ENCODE assay signal across 29 mouse cellular contexts in genomic region chr5:86582618-86583017, GRCm38 (mm10). TPM values are rescaled to one million over a fixed set of nuclear protein-coding genes. Genes with fewer than 3 reads are reported as not detected.
DNase-seq lines count a peak whose midpoint lies in the region; ATAC-seq and TF ChIP-seq lines count a peak whose summit lies in the region.
"Had no signal": no experiment of that assay in that cellular context is flagged by ENCODE, and none has a peak within 500 bp of the region (broad histone marks: within the 10 kb centered on the region; RNA-seq: fewer than 3 reads in every experiment).

No protein-coding gene starts in this region.

- DNase-seq in forebrain, postnatal 0 days = no peak
- DNase-seq in midbrain, embryonic 10.5 days (ENCODE audit: low spot score) = no peak
- DNase-seq in midbrain, postnatal 0 days (ENCODE audit: low spot score) = peak; percentile 0
- no peak for DNase-seq in adrenal gland, adult 8-10 months
- DNase-seq: adrenal gland, adult 2 months; adrenal gland, postnatal 25 days; cerebellum, adult 18-20 months; cerebellum, adult 9-10 months; cerebellum, postnatal 14 days; gastrocnemius, postnatal 10 days; gastrocnemius, postnatal 36 days; heart, postnatal 10 days; heart, postnatal 36 days had no signal

- no peaks in the 10 kb centered on the region for H3K27me3 ChIP-seq in forebrain, postnatal 0 days (ENCODE audit: insufficient read depth, low read length)
- no peaks in the 10 kb centered on the region for H3K27me3 ChIP-seq in forebrain, embryonic 16.5 days (replicated peaks; ENCODE audit: control insufficient read depth, insufficient read depth, low read length)
- no peaks in the 10 kb centered on the region for H3K27me3 ChIP-seq in midbrain, embryonic 15.5 days (replicated peaks)
- H3K27me3 ChIP-seq in midbrain, embryonic 10.5 days (ENCODE audit: low read depth, poor library complexity, severe bottlenecking) = no peaks in the 10 kb centered on the region
- no peaks in the 10 kb centered on the region for H3K27me3 ChIP-seq in midbrain, postnatal 0 days (ENCODE audit: insufficient read depth, low read length)
- H3K27me3 ChIP-seq: embryonic facial prominence, embryonic 12.5 days; forebrain, embryonic 12.5 days; heart, embryonic 12.5 days; heart, embryonic 15.5 days; hindbrain, embryonic 13.5 days; intestine, embryonic 15.5 days had no signal

- no peak overlapping the region for H3K27ac ChIP-seq in forebrain, postnatal 0 days (ENCODE audit: low read depth, low read length)
- H3K27ac ChIP-seq in forebrain, embryonic 16.5 days (ENCODE audit: low read length) = no peak overlapping the region
- no peak overlapping the region for H3K27ac ChIP-seq in midbrain, embryonic 15.5 days
- no peak overlapping the region for H3K27ac ChIP-seq in midbrain, embryonic 10.5 days (replicated peaks)
- no peak overlapping the region for H3K27ac ChIP-seq in midbrain, postnatal 0 days (ENCODE audit: low read depth, low read length)
- H3K27ac ChIP-seq: embryonic facial prominence, embryonic 12.5 days; forebrain, embryonic 12.5 days; heart, embryonic 15.5 days; hindbrain, embryonic 10.5 days; hindbrain, embryonic 13.5 days; intestine, embryonic 15.5 days had no signal

- H3K9me3 ChIP-seq in forebrain, postnatal 0 days (ENCODE audit: low read length) = no peaks in the 10 kb centered on the region
- H3K9me3 ChIP-seq in forebrain, embryonic 16.5 days (ENCODE audit: control insufficient read depth, low read length) = no peaks in the 10 kb centered on the region
- no peaks in the 10 kb centered on the region for H3K9me3 ChIP-seq in midbrain, embryonic 15.5 days
- H3K9me3 ChIP-seq in midbrain, embryonic 10.5 days (replicated peaks) = no peaks in the 10 kb centered on the region
- H3K9me3 ChIP-seq in midbrain, postnatal 0 days (ENCODE audit: low read length) = no peaks in the 10 kb centered on the region
- H3K9me3 ChIP-seq: embryonic facial prominence, embryonic 12.5 days; forebrain, embryonic 12.5 days; heart, embryonic 12.5 days; heart, embryonic 15.5 days; hindbrain, embryonic 10.5 days; hindbrain, embryonic 13.5 days; intestine, embryonic 15.5 days had no signal

- H3K36me3 ChIP-seq in forebrain, postnatal 0 days (ENCODE audit: insufficient read depth) = no peaks in the 10 kb centered on the region
- H3K36me3 ChIP-seq in forebrain, embryonic 16.5 days (ENCODE audit: control insufficient read depth, insufficient read depth) = no peaks in the 10 kb centered on the region
- H3K36me3 ChIP-seq in midbrain, embryonic 15.5 days (replicated peaks) = no peaks in the 10 kb centered on the region
- H3K36me3 ChIP-seq in midbrain, embryonic 10.5 days = no peaks in the 10 kb centered on the region
- H3K36me3 ChIP-seq in midbrain, postnatal 0 days (ENCODE audit: insufficient read depth, low read length) = no peaks in the 10 kb centered on the region
- H3K36me3 ChIP-seq: embryonic facial prominence, embryonic 12.5 days; forebrain, embryonic 12.5 days; heart, embryonic 12.5 days; heart, embryonic 15.5 days; hindbrain, embryonic 10.5 days; hindbrain, embryonic 13.5 days; intestine, embryonic 15.5 days had no signal

- no peak for TF ChIP-seq CTCF in forebrain, postnatal 0 days (IDR thresholded peaks at IDR 0.05; ENCODE audit: low read depth)
- TF ChIP-seq CTCF in midbrain, postnatal 0 days (IDR thresholded peaks at IDR 0.05) = no peak

- H3K4me1 ChIP-seq in forebrain, postnatal 0 days (ENCODE audit: insufficient read depth) = no peaks in the 10 kb centered on the region
- H3K4me1 ChIP-seq in forebrain, embryonic 16.5 days (replicated peaks; ENCODE audit: control insufficient read depth, insufficient read depth, low read length) = no peaks in the 10 kb centered on the region
- peaks cover 6% of the 10 kb centered on the region; the same call in 1 of the 2 replicates for H3K4me1 ChIP-seq in midbrain, embryonic 15.5 days
- H3K4me1 ChIP-seq in midbrain, embryonic 10.5 days = no peaks in the 10 kb centered on the region
- no peaks in the 10 kb centered on the region for H3K4me1 ChIP-seq in midbrain, postnatal 0 days (ENCODE audit: insufficient read depth, low read length)
- H3K4me1 ChIP-seq: embryonic facial prominence, embryonic 12.5 days; forebrain, embryonic 12.5 days; heart, embryonic 12.5 days; heart, embryonic 15.5 days; hindbrain, embryonic 10.5 days; hindbrain, embryonic 13.5 days; intestine, embryonic 15.5 days had no signal

- ATAC-seq in forebrain, postnatal 0 days = peak; percentile 32; the same call in 1 of the 2 replicates
- no peak for ATAC-seq in forebrain, embryonic 16.5 days
- ATAC-seq in midbrain, embryonic 15.5 days (replicated peaks) = peak; percentile 62; the same call in 1 of the 2 replicates
- ATAC-seq in midbrain, postnatal 0 days (ENCODE audit: low FRiP score) = no peak
- ATAC-seq: CD4-positive, CD25-positive, alpha-beta regulatory T cell, adult 4 months; hindbrain, embryonic 16.5 days; intestine, embryonic 15.5 days had no signal

- 72% methylated on average over 5 of the region's 5 CpGs for WGBS in forebrain, postnatal 0 days
- 75% methylated on average over 5 of the region's 5 CpGs for WGBS in forebrain, embryonic 16.5 days
- 67% methylated on average over 5 of the region's 5 CpGs for WGBS in midbrain, embryonic 15.5 days
- WGBS in midbrain, embryonic 10.5 days = 92% methylated on average over 5 of the region's 5 CpGs
- WGBS in midbrain, postnatal 0 days = 62% methylated on average over 5 of the region's 5 CpGs

- no peak overlapping the region for H3K4me3 ChIP-seq in forebrain, postnatal 0 days (ENCODE audit: low read depth, low read length)
- H3K4me3 ChIP-seq in forebrain, embryonic 16.5 days (replicated peaks; ENCODE audit: low read length) = no peak overlapping the region
- H3K4me3 ChIP-seq in midbrain, embryonic 15.5 days = no peak overlapping the region
- H3K4me3 ChIP-seq in midbrain, embryonic 10.5 days = no peak overlapping the region
- no peak overlapping the region for H3K4me3 ChIP-seq in midbrain, postnatal 0 days (ENCODE audit: low read depth, low read length)
- H3K4me3 ChIP-seq: embryonic facial prominence, embryonic 12.5 days; erythroblast, embryonic 14.5 days; forebrain, embryonic 12.5 days; heart, embryonic 12.5 days; heart, embryonic 15.5 days; hindbrain, embryonic 10.5 days; hindbrain, embryonic 13.5 days; intestine, embryonic 15.5 days had no signal

- H3K9ac ChIP-seq in forebrain, postnatal 0 days = no peak overlapping the region
- no peak overlapping the region for H3K9ac ChIP-seq in forebrain, embryonic 16.5 days (replicated peaks; ENCODE audit: low read depth, low read length)
- H3K9ac ChIP-seq in midbrain, embryonic 15.5 days = no peak overlapping the region
- no peak overlapping the region for H3K9ac ChIP-seq in midbrain, postnatal 0 days (replicated peaks; ENCODE audit: low read length, poor library complexity, severe bottlenecking)
- H3K9ac ChIP-seq: embryonic facial prominence, embryonic 12.5 days; forebrain, embryonic 12.5 days; heart, embryonic 12.5 days; heart, embryonic 15.5 days; hindbrain, embryonic 13.5 days; intestine, embryonic 15.5 days had no signal

- no peak overlapping the region for H3K4me2 ChIP-seq in forebrain, postnatal 0 days (ENCODE audit: low read depth)
- H3K4me2 ChIP-seq in forebrain, embryonic 16.5 days (ENCODE audit: low read length) = no peak overlapping the region
- no peak overlapping the region for H3K4me2 ChIP-seq in midbrain, embryonic 15.5 days
- no peak overlapping the region for H3K4me2 ChIP-seq in midbrain, postnatal 0 days (ENCODE audit: low read depth, low read length, poor library complexity, severe bottlenecking)
- H3K4me2 ChIP-seq: embryonic facial prominence, embryonic 12.5 days; forebrain, embryonic 12.5 days; heart, embryonic 12.5 days; heart, embryonic 15.5 days; hindbrain, embryonic 13.5 days; intestine, embryonic 15.5 days had no signal

RNA-seq across cellular contexts. Expression of gene Tmprss11f, which starts 49.6 kb away (rescaled TPM):
- not detected in 2 replicates for total RNA-seq in forebrain, postnatal 0 days (2014; rRNA removed)
- polyA plus RNA-seq in forebrain, postnatal 0 days (2015; fragmentation: Nextera tagmentation; extraction: Ambion mirVana) = not detected in 2 replicates
- not detected in 2 replicates for polyA plus RNA-seq in forebrain, embryonic 16.5 days (2015; fragmentation: Nextera tagmentation; extraction: Ambion mirVana)
- not detected in 2 replicates for polyA plus RNA-seq in midbrain, embryonic 15.5 days (2015; fragmentation: Nextera tagmentation; extraction: Ambion mirVana)
- polyA plus RNA-seq in midbrain, embryonic 10.5 days (2016; fragmentation: Nextera tagmentation; extraction: Ambion mirVana) = not detected in 2 replicates
- not detected in 2 replicates for total RNA-seq in midbrain, postnatal 0 days (2014; rRNA removed)
- polyA plus RNA-seq in midbrain, postnatal 0 days (2015; fragmentation: Nextera tagmentation; extraction: Ambion mirVana) = not detected in 2 replicates
- total RNA-seq in adrenal gland, adult 8-10 months (2022) = not detected
- total RNA-seq: adrenal gland, adult 2 months; adrenal gland, postnatal 25 days; gastrocnemius, adult 18-20 months; gastrocnemius, postnatal 10 days; gastrocnemius, postnatal 36 days; granulocyte monocyte progenitor cell, adult 5-6 weeks; heart, adult 8-10 months; heart, postnatal 10 days; heart, postnatal 36 days; MEL had no signal
- polyA plus RNA-seq: adrenal gland, adult 2 months; CD4-positive, CD25-positive, alpha-beta regulatory T cell, adult 4 months; erythroblast, embryonic 14.5 days; forebrain, embryonic 12.5 days; heart, embryonic 12.5 days; heart, embryonic 15.5 days; hindbrain, embryonic 10.5 days; hindbrain, embryonic 13.5 days; hindbrain, embryonic 16.5 days had no signal

Comparison
In these comparisons a context has a peak if more than half of its experiments do, and no peak if none do; other contexts are left out.
1. ATAC-seq: peak in forebrain, postnatal 0 days (single experiment) and midbrain, embryonic 15.5 days (single experiment); none in forebrain, embryonic 16.5 days (single experiment) and midbrain, postnatal 0 days (single experiment).